Mouse (Mus musculus): ENCODE measurements around the gene Nfyb. TPM values are rescaled to one million over a fixed set of nuclear protein-coding genes. Genes with fewer than 3 reads are reported as not detected.
A peak's percentile ranks its signal among the peaks of the same experiment; 100 is the strongest.

Gene Nfyb
- total and polyA plus RNA-seq, 3 experiments = 24.0 to 39.6 (median 26.6) TPM

DNA sequence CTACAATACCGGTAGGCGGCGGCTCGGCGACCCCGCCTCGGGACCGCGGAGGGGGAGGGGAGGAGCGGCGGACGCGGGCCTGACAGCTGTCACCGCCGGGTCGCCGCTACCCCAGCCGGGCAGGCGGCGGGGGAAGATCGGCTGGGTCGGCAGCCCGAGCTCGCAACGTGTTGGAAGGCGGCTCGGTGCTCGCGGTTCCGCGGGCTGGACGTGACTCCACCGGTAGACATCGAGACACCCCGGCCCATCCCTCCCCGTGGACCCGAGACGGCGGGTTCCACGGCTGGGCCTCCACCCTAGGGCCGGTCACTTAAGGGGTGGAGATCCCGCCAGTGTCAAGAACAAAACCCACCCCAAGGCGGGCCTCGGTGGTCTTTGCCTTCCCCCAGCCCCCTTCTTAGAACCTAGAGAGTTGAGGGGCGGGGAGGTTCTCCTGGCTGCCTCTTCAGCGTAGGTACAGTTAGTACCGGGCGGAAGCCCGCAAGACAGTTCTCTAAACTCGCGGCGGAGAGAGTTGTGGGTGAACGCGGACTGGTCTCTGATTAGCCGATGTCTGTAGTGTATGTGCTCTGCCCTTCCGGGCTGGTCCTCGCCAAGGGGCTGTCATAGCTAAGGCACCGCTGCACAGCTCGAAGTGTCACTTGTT lies 64.5 kb downstream of the Nfyb start:
- H3K27me3 ChIP-seq (replicated peaks) = no peaks in the 10 kb centered on the region
- peak; percentile 51 for DNase-seq (ENCODE audit: extremely low read depth)
- peak overlapping the region; percentile 74 to 89 (median 87) for H3K4me3 ChIP-seq (replicated peaks in 1 of 3; ENCODE audit: low read depth in 2 of 3, low read length in 2 of 3, poor library complexity in 1 of 3)
- TF ChIP-seq ELF1 (IDR thresholded peaks at IDR 0.05; ENCODE audit: low read depth, low read length) (peak; percentile 44; the same call in 1 of the 2 replicates), CHD2 (IDR thresholded peaks at IDR 0.05; ENCODE audit: low read length) (0 out of 2 replicates have a peak, but pooled peaks have one; percentile 23), IRF4 (IDR thresholded peaks at IDR 0.05; ENCODE audit: low read depth, low read length) (no peak), JUND (conservative IDR thresholded peaks at IDR 0.05; ENCODE audit: low read depth, low read length) (no peak), MAZ (IDR thresholded peaks at IDR 0.05; ENCODE audit: low read depth, low read length) (no peak), CTCF (conservative IDR thresholded peaks at IDR 0.05 in 1 of 2, IDR thresholded peaks at IDR 0.05 in 1 of 2; ENCODE audit: low read depth in 2 of 2, low read length in 2 of 2) (no peak), UBTF (IDR thresholded peaks at IDR 0.05; ENCODE audit: low read depth, low read length) (peak; percentile 88), JUN (IDR thresholded peaks at IDR 0.05; ENCODE audit: insufficient read depth, low read depth, low read length) (no peak), KAT2A (IDR thresholded peaks at IDR 0.05; ENCODE audit: insufficient replicate concordance, low read length) (no peak), SIN3A (IDR thresholded peaks at IDR 0.05; ENCODE audit: low read length) (0 out of 2 replicates have a peak, but pooled peaks have one; percentile 75), POLR2A (IDR thresholded peaks at IDR 0.05; ENCODE audit: low read depth, low read length) (no peak), ZMIZ1 (IDR thresholded peaks at IDR 0.05; ENCODE audit: low read depth, low read length) (no peak), HCFC1 (IDR thresholded peaks at IDR 0.05; ENCODE audit: low read depth, low read length) (0 out of 2 replicates have a peak, but pooled peaks have one; percentile 2), POLR2AphosphoS2 (IDR thresholded peaks at IDR 0.05; ENCODE audit: low read depth, low read length) (no peak)
- peak overlapping the region; percentile 78 for H3K9ac ChIP-seq (ENCODE audit: insufficient read depth, low read depth)
- H3K27ac ChIP-seq (ENCODE audit: insufficient read depth, low read depth) = peak overlapping the region; percentile 50
- peaks cover 11 to 33% of the 10 kb centered on the region in 2 experiments for H3K4me1 ChIP-seq (ENCODE audit: control insufficient read depth in 1 of 2, insufficient read depth in 2 of 2)
- no peaks in the 10 kb centered on the region for H3K9me3 ChIP-seq (replicated peaks; ENCODE audit: low read length)
- peak overlapping the region; percentile 52; the same call in 1 of the 2 replicates for H3K4me2 ChIP-seq (ENCODE audit: insufficient read depth, low read depth, poor library complexity, severe bottlenecking)
- H3K36me3 ChIP-seq (replicated peaks in 1 of 2; ENCODE audit: control insufficient read depth in 1 of 2, insufficient read depth in 1 of 2, low read length in 1 of 2) = peaks cover 0 to 12% of the 10 kb centered on the region in 2 experiments
- no peaks in the 10 kb centered on the region; the same call in 1 of the 2 replicates for H3K79me2 ChIP-seq (replicated peaks; ENCODE audit: control insufficient read depth, extremely low read depth, insufficient read depth, poor library complexity, severe bottlenecking)
- in situ Hi-C loops (cut with MboI; ENCODE audit: low pct_ligation_motif_present, low pct_unique_long_range_greater_than_20kb, low sequenced_read_pairs) (no loop called here), dilution Hi-C loops (cut with MboI; ENCODE audit: extremely low pct_ligation_motif_present, extremely low pct_unique_long_range_greater_than_20kb, low sequenced_read_pairs) (no loop called here)

DNA sequence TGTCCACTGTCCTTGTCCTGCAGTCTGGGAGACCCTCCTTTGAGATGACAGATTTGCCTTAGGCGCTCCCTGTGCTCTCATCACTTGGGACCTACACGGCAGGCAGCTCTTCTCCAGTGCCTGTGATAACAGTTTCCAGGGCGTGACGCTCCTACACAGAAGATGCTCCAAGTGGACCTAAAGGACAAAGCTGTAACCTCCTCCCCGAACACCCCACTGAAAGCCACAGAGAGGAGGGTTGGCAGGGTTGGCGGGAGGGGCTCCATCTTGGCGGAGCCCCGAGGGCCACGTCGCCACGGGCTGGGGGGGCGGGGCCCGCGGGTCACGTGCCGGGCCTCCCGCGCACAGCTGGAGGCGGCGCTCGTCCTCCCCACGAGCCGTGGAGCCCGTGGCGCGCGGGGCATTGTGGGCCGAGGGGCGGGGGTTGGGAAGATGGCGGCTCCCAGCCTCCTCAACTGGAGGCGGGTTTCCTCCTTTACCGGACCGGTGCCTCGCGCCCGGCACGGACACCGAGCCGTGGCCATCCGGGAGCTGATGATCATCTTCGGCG lies 65.2 kb downstream of the Nfyb start:
- Histone ChIP-seq H3K79me2 (replicated peaks; ENCODE audit: control insufficient read depth, extremely low read depth, insufficient read depth, poor library complexity, severe bottlenecking) (no peaks in the 10 kb centered on the region; the same call in 1 of the 2 replicates), H3K36me3 (replicated peaks in 1 of 2; ENCODE audit: control insufficient read depth in 1 of 2, insufficient read depth in 1 of 2, low read length in 1 of 2) (peaks cover 0 to 8% of the 10 kb centered on the region in 2 experiments), H3K27me3 (replicated peaks) (no peaks in the 10 kb centered on the region), H3K4me1 (ENCODE audit: control insufficient read depth in 1 of 2, insufficient read depth in 2 of 2) (peaks cover 11 to 33% of the 10 kb centered on the region in 2 experiments), H3K4me3 (replicated peaks in 1 of 3; ENCODE audit: low read depth in 2 of 3, low read length in 2 of 3, poor library complexity in 1 of 3) (peak overlapping the region; percentile 74 to 89 (median 87)), H3K27ac (ENCODE audit: insufficient read depth, low read depth) (peak overlapping the region; percentile 57), H3K9me3 (replicated peaks; ENCODE audit: low read length) (no peaks in the 10 kb centered on the region), H3K9ac (ENCODE audit: insufficient read depth, low read depth) (peak overlapping the region; percentile 78), H3K4me2 (ENCODE audit: insufficient read depth, low read depth, poor library complexity, severe bottlenecking) (peak overlapping the region; percentile 48)
- in situ Hi-C loops (cut with MboI; ENCODE audit: low pct_ligation_motif_present, low pct_unique_long_range_greater_than_20kb, low sequenced_read_pairs) = no loop called here
- dilution Hi-C loops (cut with MboI; ENCODE audit: extremely low pct_ligation_motif_present, extremely low pct_unique_long_range_greater_than_20kb, low sequenced_read_pairs) = no loop called here
- DNase-seq (ENCODE audit: extremely low read depth) = peak; percentile 72
- TF ChIP-seq JUN (IDR thresholded peaks at IDR 0.05; ENCODE audit: insufficient read depth, low read depth, low read length) (no peak), KAT2A (IDR thresholded peaks at IDR 0.05; ENCODE audit: insufficient replicate concordance, low read length) (no peak), ZMIZ1 (IDR thresholded peaks at IDR 0.05; ENCODE audit: low read depth, low read length) (0 out of 2 replicates have a peak, but pooled peaks have one; percentile 53), BHLHE40 (IDR thresholded peaks at IDR 0.05; ENCODE audit: low read depth, low read length) (peak; percentile 98), HCFC1 (IDR thresholded peaks at IDR 0.05; ENCODE audit: low read depth, low read length) (peak; percentile 74), E2F4 (IDR thresholded peaks at IDR 0.05; ENCODE audit: insufficient replicate concordance, low read depth, low read length) (no peak), MXI1 (IDR thresholded peaks at IDR 0.05; ENCODE audit: low read depth, low read length) (peak; percentile 82; the same call in 1 of the 2 replicates), EP300 (IDR thresholded peaks at IDR 0.05; ENCODE audit: low read length) (peak; percentile 8; the same call in 1 of the 2 replicates), MEF2A (IDR thresholded peaks at IDR 0.05; ENCODE audit: borderline replicate concordance, low read depth, low read length) (no peak), ZC3H11A (IDR thresholded peaks at IDR 0.05; ENCODE audit: low read depth, low read length) (no peak), TCF12 (IDR thresholded peaks at IDR 0.05; ENCODE audit: low read depth, low read length) (peak; percentile 75), RAD21 (IDR thresholded peaks at IDR 0.05; ENCODE audit: low read depth, low read length) (no peak), ZKSCAN1 (IDR thresholded peaks at IDR 0.05; ENCODE audit: borderline replicate concordance, low read depth, low read length) (no peak), GABPA (IDR thresholded peaks at IDR 0.05; ENCODE audit: insufficient replicate concordance, low read depth, low read length) (no peak), PAX5 (IDR thresholded peaks at IDR 0.05; ENCODE audit: low read length) (no peak), ZNF384 (IDR thresholded peaks at IDR 0.05; ENCODE audit: low read depth, low read length) (no peak), USF1 (IDR thresholded peaks at IDR 0.05; ENCODE audit: low read depth, low read length) (peak; percentile 94), NRF1 (IDR thresholded peaks at IDR 0.05; ENCODE audit: low read depth, low read length) (peak; percentile 55), CHD2 (IDR thresholded peaks at IDR 0.05; ENCODE audit: low read length) (peak; percentile 74; the same call in 1 of the 2 replicates), POLR2A (IDR thresholded peaks at IDR 0.05; ENCODE audit: low read depth, low read length) (peak; percentile 71), ETS1 (conservative IDR thresholded peaks at IDR 0.05; ENCODE audit: low read depth, low read length) (no peak; the same call in 1 of the 2 replicates)

Measured in CH12.LX (cell line).